Mouse (Mus musculus) testis, adult 2 months (tissue): ENCODE measurements around the gene Cfap100.

Source experiments
- CTCF ChIP-seq: fragments of 200-500 bp; IDR thresholded peaks from 2 replicates; pipeline ENCODE4 v1.5.1; 2012; ENCODE audit warnings: low read depth, mild to moderate bottlenecking, inconsistent platforms, low read length, moderate library complexity; ENCODE audit not compliant: control insufficient read depth, insufficient read depth, insufficient replicate concordance
- POLR2A ChIP-seq: fragments of 200-500 bp; IDR thresholded peaks from 2 replicates; pipeline ENCODE4 v1.6.1; 2012; ENCODE audit warnings: low read depth, mild to moderate bottlenecking, inconsistent platforms, low read length, moderate library complexity; ENCODE audit not compliant: control insufficient read depth

- TF ChIP-seq CTCF (no peak), POLR2A (no peak)
Observed at GRCm38 (mm10) chr6:90436192-90436907, 7.8 kb upstream of the Cfap100 start.
